Mouse (Mus musculus) kidney, embryonic 15.5 days (tissue): ENCODE results near the gene Anapc16. TPM values are rescaled to one million over a fixed set of nuclear protein-coding genes. Genes with fewer than 3 reads are reported as not detected.
A peak's percentile ranks its signal among the peaks of the same experiment; 100 is the strongest.

Source experiments
- ATAC-seq: fragments of 200-750 bp; cut with Nextera tagmentation; replicated peaks from 2 replicates; pipeline ENCODE4 v1.8.0; 2017; ENCODE audit warnings: moderate TSS enrichment; ENCODE audit not compliant: low FRiP score
- H3K27ac ChIP-seq: fragments of 300-500 bp; sonication (generic); 2 replicates; pipeline ENCODE4 v1.5.1; 2015; ENCODE audit warnings: mild to moderate bottlenecking, inconsistent platforms
- H3K27me3 ChIP-seq: fragments of 300-500 bp; sonication (generic); 2 replicates; pipeline ENCODE4 v1.6.1; 2015; ENCODE audit warnings: inconsistent platforms
- H3K36me3 ChIP-seq: fragments of 300-500 bp; sonication (generic); 2 replicates; pipeline ENCODE4 v1.6.1; 2015; ENCODE audit warnings: inconsistent platforms
- H3K4me1 ChIP-seq: fragments of 300-500 bp; sonication (generic); 2 replicates; pipeline ENCODE4 v1.6.1; 2015; ENCODE audit warnings: inconsistent platforms
- H3K4me2 ChIP-seq: fragments of 300-500 bp; sonication (generic); 2 replicates; pipeline ENCODE4 v1.6.1; 2015; ENCODE audit warnings: moderate library complexity, mild to moderate bottlenecking, inconsistent platforms
- H3K4me3 ChIP-seq: fragments of 300-500 bp; sonication (generic); replicated peaks from 2 replicates; pipeline ENCODE4 v1.5.1; 2015; ENCODE audit warnings: mild to moderate bottlenecking, inconsistent platforms
- H3K9ac ChIP-seq: fragments of 300-500 bp; sonication (generic); 2 replicates; pipeline ENCODE4 v1.6.1; 2015; ENCODE audit warnings: mild to moderate bottlenecking, inconsistent platforms
- H3K9me3 ChIP-seq: fragments of 300-500 bp; sonication (generic); replicated peaks from 2 replicates; pipeline ENCODE4 v1.6.1; 2016; ENCODE audit warnings: inconsistent platforms
- WGBS: fragments of 180-500 bp; shearing (Covaris S2); methylation state at CpG from one replicate; pipeline ENCODE4 v1.1.7; 2015; ENCODE audit warnings: mixed read lengths; 5-methylcytosine and 5-hydroxymethylcytosine counted together
- polyA plus RNA-seq: library from polyadenylated mRNA; unstranded; fragments of >200 nt; fragmentation: Nextera tagmentation; extraction: Ambion mirVana; gene quantifications from 2 replicates; pipeline ENCODE4 v1.2.1, GENCODE M21; 2015

Gene Anapc16
- polyA plus RNA-seq, 1 experiment from 2014 or later: 102 TPM

DNA sequence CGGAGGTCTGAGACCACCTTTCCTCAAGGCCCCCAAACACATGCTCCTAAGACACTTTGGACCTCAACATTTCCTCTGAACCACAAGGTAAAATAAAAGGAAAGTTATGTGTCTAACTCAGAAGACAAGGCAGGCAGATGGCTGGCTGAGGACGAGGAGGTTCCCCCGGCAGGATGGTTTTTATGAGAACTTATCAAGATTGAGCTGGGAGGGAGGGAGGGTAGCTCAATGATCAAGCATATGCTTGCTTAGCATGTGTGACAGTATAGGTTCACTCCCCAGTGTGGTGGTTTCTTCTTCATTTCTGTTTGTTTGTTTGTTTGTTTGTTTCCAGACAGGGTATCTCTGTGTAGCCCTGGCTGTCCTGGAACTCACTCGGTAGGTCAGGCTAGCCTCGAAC, 56.6 kb downstream of the Anapc16 start:
- no peak overlapping the region for H3K9ac ChIP-seq
- no peaks in the 10 kb centered on the region for H3K9me3 ChIP-seq
- no peak for ATAC-seq
- no peak overlapping the region for H3K4me3 ChIP-seq
- peaks cover 53% of the 10 kb centered on the region for H3K4me1 ChIP-seq
- no peaks in the 10 kb centered on the region for H3K27me3 ChIP-seq
- no peak overlapping the region for H3K27ac ChIP-seq
- H3K4me2 ChIP-seq: no peak overlapping the region
- no peaks in the 10 kb centered on the region; the same call in 1 of the 2 replicates for H3K36me3 ChIP-seq
- 87% methylated on average over 5 of the region's 5 CpGs for WGBS

DNA sequence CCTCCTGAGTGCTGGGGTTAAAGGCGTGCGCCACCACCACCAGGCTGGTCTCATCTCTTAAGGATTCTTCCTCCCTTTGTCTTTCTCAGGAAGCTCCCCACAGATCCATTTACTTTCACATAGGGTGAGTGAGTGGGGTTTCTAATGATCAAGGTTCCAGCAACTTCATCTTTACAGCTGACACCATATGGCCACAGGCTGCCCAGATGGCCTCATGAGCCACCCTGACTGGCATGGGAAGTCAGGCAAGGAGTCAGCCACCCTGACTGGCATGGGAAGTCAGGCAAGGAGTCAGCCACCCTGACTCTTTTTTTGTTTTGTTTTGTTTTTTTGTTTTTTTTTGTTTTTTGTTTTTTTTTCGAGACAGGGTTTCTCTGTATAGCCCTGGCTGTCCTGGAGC, 57.5 kb downstream of the Anapc16 start:
- Histone ChIP-seq H3K27ac (no peak overlapping the region), H3K27me3 (no peaks in the 10 kb centered on the region), H3K4me3 (no peak overlapping the region), H3K4me1 (peaks cover 45% of the 10 kb centered on the region), H3K9ac (no peak overlapping the region), H3K9me3 (no peaks in the 10 kb centered on the region), H3K36me3 (no peaks in the 10 kb centered on the region; the same call in 1 of the 2 replicates), H3K4me2 (no peak overlapping the region)
- 90% methylated on average over 3 of the region's 3 CpGs for WGBS
- no peak for ATAC-seq

DNA sequence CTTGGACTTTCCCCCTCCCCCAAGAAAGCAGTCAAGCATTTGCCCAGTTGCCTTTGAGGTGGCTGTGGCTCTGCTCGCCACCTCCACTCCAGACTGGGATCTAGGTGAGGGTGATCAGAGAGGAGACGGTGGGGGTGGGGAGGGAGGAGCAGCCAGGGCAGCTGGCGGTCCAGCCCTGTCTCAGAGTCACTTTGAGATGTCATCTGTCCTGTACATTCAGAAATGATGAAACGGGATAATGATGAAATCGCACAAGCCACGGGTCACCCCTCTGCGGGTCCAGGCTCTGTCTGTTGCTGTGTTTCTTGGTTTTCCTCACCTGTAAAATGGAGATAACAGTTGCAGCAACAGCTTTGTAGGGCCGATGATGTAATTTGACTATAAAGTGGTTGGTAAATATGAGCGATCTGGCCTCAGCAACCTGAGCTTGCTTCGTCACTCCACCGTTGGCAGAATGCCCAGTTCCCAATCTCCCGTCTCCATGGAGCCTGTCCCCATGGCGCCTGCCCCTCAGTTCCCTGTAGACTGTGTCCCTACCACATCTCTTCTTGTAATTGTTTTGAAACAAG, 59.4 kb downstream of the Anapc16 start:
- Histone ChIP-seq H3K4me3 (peak overlapping the region; percentile 26), H3K4me1 (peaks cover 26% of the 10 kb centered on the region), H3K27me3 (no peaks in the 10 kb centered on the region), H3K27ac (peak overlapping the region; percentile 72), H3K9ac (0 out of 2 replicates have a peak overlapping the region, but pooled peaks have one; percentile 11), H3K36me3 (no peaks in the 10 kb centered on the region), H3K9me3 (no peaks in the 10 kb centered on the region), H3K4me2 (peak overlapping the region; percentile 59)
- peak; percentile 57 for ATAC-seq
- 34% methylated on average over 13 of the region's 13 CpGs for WGBS

DNA sequence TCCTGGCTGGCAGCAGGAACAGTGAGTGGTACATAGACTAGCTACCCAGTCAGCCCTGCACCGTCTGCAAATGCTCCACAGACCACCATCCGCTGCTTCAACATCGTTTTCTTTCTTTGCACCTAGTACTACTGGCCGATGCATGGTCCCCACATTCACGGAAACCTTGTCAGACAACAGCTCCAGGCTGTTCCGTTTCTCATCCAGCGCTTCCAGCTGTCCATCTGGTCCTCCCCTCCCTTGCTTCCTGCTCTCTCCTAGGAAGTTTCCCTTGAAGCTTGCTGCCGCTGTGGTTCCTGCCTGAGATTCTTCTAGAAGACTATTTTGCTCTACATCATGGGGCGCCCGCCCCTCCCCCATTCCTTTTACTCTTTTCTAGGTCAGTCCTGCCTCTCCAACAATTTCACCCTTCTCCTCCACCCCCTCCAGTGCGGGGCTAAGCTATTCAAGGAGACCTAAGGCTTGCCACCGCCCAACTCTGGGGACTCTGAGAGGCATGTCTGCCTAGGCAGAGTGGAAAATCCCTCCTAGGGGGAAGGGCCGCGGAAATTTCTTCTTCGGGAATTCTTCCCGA, 60.0 kb downstream of the Anapc16 start:
- H3K4me2 ChIP-seq: peak overlapping the region; percentile 59
- peak; percentile 69 for ATAC-seq
- H3K4me3 ChIP-seq: peak overlapping the region; percentile 26
- H3K4me1 ChIP-seq: peaks cover 20% of the 10 kb centered on the region
- WGBS: under 1% methylated on average over 16 of the region's 16 CpGs
- peak overlapping the region; percentile 11; the same call in 1 of the 2 replicates for H3K9ac ChIP-seq
- no peaks in the 10 kb centered on the region for H3K9me3 ChIP-seq
- H3K27me3 ChIP-seq: no peaks in the 10 kb centered on the region
- H3K36me3 ChIP-seq: no peaks in the 10 kb centered on the region
- H3K27ac ChIP-seq: peak overlapping the region; percentile 72

DNA sequence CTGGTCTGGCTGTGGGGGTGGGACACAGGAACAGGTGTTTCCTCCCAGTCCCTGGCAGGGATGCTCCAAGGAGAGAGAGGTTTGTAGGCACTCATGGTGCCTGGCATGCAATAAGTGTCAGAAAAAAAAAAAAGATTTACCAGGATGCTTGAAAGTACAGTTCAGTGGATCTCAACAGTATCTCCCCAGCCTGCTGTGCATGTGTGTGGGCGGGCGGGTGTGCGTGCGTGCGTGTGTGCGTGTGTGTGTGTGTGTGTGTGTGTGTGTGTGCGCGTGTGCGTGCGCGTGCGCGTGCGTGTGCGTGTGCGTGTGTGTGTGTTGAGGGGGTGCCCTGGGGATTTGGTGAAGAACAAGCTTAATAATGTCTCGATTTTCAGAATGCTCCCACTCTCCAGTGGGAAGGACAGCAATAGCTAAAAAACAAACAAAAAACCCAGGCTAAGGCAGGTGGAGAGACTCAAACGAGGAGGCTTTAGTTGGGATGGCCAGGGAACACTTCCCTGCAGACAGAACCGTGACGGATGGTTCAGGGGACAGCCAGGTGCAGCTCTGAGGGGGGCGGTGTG, 60.6 kb downstream of the Anapc16 start:
- Histone ChIP-seq H3K27me3 (no peaks in the 10 kb centered on the region), H3K36me3 (no peaks in the 10 kb centered on the region), H3K27ac (peak overlapping the region; percentile 72), H3K4me3 (peak overlapping the region; percentile 26), H3K4me1 (peaks cover 19% of the 10 kb centered on the region), H3K9me3 (no peaks in the 10 kb centered on the region), H3K9ac (peak overlapping the region; percentile 11; the same call in 1 of the 2 replicates), H3K4me2 (peak overlapping the region; percentile 59)
- WGBS: 42% methylated on average over 21 of the region's 21 CpGs
- no peak; the same call in 1 of the 2 replicates for ATAC-seq

DNA sequence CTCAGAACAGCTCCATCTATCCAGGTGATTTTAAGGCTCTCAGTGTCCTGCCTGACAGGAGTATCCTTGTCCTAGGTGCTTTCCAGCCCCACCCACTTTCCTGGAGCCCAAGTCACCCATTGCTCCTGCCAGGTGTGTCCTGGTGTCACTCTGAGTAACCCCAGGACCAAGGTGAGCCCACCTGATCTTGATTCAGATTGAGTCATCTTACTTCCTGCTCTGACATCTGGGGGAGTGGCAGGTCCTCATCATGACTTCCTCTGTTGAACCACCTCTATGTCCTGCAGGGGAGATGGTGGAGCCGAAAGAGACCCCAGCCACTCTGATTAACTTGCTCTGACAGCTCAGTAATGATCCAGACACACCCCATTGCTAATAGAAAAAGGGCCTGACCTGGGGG, 63.9 kb downstream of the Anapc16 start:
- Histone ChIP-seq H3K9me3 (no peaks in the 10 kb centered on the region), H3K27ac (no peak overlapping the region), H3K36me3 (no peaks in the 10 kb centered on the region), H3K4me1 (peaks cover 19% of the 10 kb centered on the region), H3K4me2 (no peak overlapping the region), H3K4me3 (no peak overlapping the region), H3K9ac (no peak overlapping the region), H3K27me3 (no peaks in the 10 kb centered on the region)
- ATAC-seq: no peak
- 70% methylated on average over 1 of the region's 1 CpGs for WGBS

DNA sequence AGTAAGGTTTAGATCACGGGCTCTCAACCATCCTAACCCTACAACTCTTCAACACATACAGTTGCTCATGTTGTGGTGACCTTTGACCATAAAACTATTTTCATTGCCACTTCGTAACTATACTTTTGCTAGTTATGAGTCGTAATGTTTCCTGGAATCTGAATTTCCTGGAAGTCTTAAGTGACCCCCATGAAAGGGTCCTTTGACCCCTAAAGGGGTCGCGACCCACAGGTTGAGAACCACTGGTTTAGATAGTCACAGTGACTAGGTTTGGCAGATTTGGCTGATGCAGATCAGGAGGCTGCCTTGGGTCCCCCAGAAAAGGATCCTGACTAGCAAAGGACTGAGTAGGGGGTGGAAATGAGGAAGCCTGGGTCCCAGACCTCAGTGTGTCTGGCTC, 64.3 kb downstream of the Anapc16 start:
- Histone ChIP-seq H3K27ac (no peak overlapping the region), H3K36me3 (no peaks in the 10 kb centered on the region), H3K4me1 (peaks cover 17% of the 10 kb centered on the region), H3K27me3 (no peaks in the 10 kb centered on the region), H3K4me3 (no peak overlapping the region), H3K4me2 (no peak overlapping the region), H3K9me3 (no peaks in the 10 kb centered on the region), H3K9ac (no peak overlapping the region)
- no peak for ATAC-seq
- WGBS: 70% methylated on average over 5 of the region's 5 CpGs

Other genes starting within 250 kb of the Anapc16 start
- 27.1 and 30.2 TPM in 2 replicates for gene Dnajb12, start 123.6 kb downstream of the Anapc16 start, polyA plus RNA-seq
- gene Ddit4, start 51.3 kb downstream of the Anapc16 start, polyA plus RNA-seq: 31.0 and 36.3 TPM in 2 replicates
- gene Ascc1, start 330 bp downstream of the Anapc16 start, polyA plus RNA-seq: 48.7 and 50.6 TPM in 2 replicates
- 49.4 and 52.8 TPM in 2 replicates for gene Spock2, start 103.1 kb upstream of the Anapc16 start, polyA plus RNA-seq
- gene Chst3, start 216.1 kb upstream of the Anapc16 start, polyA plus RNA-seq: 1.6 and 2.0 TPM in 2 replicates